Mouse (Mus musculus) heart, postnatal 0 days (tissue): ENCODE results near the gene Eng.

Source experiments
- CTCF ChIP-seq: IDR thresholded peaks from 2 replicates; pipeline ENCODE4 v1.5.1; 2016; ENCODE audit warnings: antibody characterized with exemption, control low read depth, low read depth
- EP300 ChIP-seq: IDR thresholded peaks from 2 replicates; pipeline ENCODE4 v1.6.1; 2016; ENCODE audit warnings: antibody characterized with exemption, low read depth

DNA sequence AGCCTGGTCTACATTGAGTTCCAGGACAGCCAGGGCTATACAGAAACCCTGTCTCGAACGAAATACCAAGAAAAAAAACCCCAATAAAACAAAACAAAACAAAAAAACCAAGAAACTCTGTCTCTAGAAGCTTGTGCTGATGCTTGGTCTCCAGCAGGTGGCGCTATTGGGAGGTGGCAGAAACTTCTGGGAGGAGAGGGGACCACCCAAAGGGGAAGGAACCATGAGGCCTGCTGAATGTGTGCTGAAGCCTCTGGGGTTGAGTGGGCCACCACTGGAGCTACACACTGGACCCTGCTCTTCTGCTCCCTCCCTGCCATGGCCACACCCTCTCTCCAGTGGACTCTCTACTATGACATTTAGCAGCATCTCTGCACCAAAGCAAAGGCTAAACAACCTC lies 62.2 kb downstream of the Eng start:
- peak; percentile 81 for TF ChIP-seq CTCF
- no peak for TF ChIP-seq EP300
